Mouse (Mus musculus): ENCODE data around the gene Nxph4.
A peak's percentile ranks its signal among the peaks of the same experiment; 100 is the strongest.

The Nxph4 gene

DNA sequence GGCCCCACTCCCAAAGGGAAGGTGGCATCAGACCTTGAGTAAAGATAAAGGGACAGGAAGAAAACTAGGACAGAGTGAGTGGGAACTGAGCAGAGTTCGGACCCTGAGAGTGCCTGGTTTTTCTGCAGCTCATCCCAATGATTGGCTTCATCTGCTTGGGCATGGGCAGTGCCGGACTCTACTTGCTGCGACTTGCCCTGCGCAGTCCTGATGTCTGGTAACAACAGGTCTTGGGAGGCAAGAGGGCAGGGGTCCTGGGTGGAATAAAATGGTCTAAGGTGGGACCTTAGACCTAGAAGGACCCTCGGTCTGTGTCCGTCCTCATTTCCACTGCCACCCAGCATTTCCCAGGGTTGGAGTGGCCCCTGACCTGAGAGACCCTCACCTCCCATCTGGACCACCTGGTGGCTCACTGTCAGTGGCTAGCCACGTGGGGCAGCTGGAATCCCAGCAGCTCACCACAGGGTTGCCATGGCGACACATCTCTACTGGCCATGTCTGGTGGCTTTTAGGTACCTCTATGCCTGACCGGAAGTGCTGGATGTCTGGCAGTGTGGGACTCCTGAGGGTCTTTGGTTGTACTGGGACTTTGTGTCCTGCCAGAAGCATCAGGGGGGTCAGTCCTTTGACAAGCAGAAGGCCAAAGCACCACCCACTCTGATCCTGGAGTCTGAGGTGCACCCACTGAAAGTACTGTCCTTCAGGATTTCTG lies 18.9 kb downstream of the Nxph4 start:
- DNase-seq (ENCODE audit: low read depth, low spot score), result no peak

- no peak for DNase-seq (ENCODE audit: low read depth, low spot score)
These were observed 19.6 kb downstream of the Nxph4 start, which contains the start of gene Ndufa4l2 for GRCm38 (mm10) chr10:127514764-127515163. Gene Ndufa4l2, plus strand, starts transcription at chr10:127514967.

- DNase-seq (ENCODE audit: low read depth, low spot score), result no peak
These were observed 20.2 kb downstream of the Nxph4 start for GRCm38 (mm10) chr10:127514111-127514698.

- DNase-seq (ENCODE audit: low read depth, low spot score), result peak; percentile 55
These were observed 20.8 kb downstream of the Nxph4 start for GRCm38 (mm10) chr10:127513501-127514091.

GRCm38 (mm10) chr10:127512813-127513212 lies 21.5 kb downstream of the Nxph4 start:
- DNase-seq (ENCODE audit: low read depth, low spot score), result peak; percentile 92

GRCm38 (mm10) chr10:127512307-127512666 lies 22.1 kb downstream of the Nxph4 start:
- no peak for DNase-seq (ENCODE audit: low read depth, low spot score)

DNA sequence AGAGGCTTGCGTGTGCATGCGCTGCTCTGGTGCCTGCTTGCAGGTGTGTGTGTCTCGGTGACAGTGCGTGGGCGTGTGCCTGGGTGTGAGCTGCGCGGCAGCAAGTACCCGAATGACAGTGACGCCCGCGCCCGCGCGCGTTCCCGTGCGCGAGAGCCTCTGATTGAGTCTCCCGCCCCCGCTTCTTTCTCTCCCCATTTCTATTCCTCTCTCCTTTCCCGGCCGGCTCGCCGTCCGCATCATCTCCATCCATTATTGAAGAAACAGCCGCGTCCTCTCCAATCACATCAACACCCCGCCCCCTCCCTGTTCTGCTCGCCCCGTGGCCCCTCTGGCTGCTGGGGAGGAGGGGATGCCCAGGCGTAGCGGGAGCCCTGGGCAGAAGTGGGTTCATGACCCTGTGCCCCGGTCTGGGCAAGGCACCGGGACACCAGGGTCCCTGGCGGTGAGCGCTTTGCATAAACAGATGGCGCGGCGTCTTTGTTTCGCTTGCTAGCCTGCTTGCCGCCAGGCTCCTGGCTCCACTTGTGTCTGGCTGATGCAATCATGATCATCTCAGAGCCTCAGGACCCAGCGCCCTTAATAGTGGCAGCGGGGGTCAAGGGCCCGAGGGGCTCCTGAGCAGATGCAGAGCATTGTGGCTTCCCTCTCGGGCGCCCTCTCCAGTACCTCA lies 22.6 kb downstream of the Nxph4 start:
- peak; percentile 62 for DNase-seq (ENCODE audit: low read depth, low spot score)

- DNase-seq (ENCODE audit: low read depth, low spot score), result no peak
These were observed 23.3 kb downstream of the Nxph4 start for GRCm38 (mm10) chr10:127510895-127511617.

DNA sequence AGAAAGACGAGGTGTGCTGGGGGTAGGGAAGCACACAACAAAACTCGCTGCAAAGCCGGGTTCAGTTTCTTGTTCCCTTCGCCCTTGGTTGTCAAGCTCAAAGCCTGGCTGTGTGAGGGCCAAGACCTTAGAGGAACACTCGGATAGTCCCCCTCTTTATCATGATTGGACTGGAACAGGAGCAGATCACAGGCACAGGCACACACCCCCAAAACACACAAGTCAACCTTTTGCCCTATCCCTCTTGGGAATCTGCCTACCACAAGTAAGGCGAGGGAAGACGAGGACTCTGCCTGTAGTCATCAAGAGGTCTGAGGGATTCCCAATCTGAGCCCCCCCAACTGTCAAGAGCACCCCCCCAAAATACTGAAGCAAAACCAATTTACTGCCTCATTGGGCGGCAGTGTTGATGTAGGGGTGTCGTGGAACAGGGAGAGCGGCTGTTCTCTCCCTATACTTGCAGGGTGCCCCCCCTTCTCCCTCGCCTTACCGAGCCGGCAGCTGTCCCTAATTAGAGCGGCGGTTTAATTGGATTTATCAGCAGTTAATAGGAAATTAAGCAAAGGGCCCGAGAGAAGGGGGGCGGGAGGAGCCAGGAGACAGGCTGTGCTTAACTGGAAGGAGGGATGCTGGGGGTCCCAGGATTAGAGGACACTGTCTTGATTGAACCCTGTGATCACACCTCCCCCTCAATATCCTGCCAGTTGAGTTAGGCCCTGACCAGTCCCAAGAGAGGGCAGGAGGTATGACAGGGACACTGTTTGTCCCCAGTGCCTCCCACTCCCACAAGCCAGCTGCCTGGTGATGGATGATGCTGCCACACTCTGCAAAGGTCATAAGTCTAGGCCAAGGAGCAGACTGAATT lies 24.3 kb downstream of the Nxph4 start:
- DNase-seq (ENCODE audit: low read depth, low spot score), result no peak

DNA sequence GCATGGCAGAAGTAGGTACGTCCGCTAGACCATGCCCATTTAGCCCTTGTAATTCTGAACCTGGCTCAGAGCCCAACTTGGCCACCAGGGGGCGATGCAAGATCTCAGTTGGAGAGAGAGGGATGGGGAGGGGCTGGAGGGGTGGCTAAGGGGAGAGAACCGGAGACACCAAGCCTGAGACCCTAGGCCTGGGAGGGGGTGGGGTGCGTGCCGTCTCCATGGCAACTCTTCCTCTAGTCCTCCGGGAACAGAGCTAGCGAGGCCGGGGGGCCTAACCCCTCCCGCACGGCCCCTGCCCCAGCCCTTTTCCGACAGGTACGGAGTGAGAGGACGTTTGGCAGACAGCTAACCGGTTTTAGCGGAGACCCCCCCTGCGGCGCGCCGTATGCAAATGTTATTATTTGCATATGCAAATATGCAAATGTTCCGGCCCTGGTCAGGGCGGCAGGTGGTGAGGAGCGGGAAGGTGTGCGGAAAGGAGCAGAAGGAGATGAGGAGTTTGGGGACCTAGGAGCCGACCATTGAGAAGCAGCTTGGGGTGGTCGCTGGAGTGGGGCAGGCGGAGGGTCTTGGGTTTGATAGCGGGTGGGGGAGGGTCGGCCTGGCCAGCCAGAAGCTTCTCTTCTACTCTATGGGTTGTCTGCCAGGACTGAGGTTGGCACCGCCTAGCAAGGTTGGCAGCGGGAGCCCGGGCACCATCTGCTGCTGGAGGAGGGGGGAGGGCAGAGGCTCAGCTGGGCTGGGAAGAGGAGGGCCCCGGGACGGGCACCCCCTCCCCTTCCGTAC lies 25.1 kb downstream of the Nxph4 start:
- DNase-seq (ENCODE audit: low read depth, low spot score), result peak; percentile 98

DNA sequence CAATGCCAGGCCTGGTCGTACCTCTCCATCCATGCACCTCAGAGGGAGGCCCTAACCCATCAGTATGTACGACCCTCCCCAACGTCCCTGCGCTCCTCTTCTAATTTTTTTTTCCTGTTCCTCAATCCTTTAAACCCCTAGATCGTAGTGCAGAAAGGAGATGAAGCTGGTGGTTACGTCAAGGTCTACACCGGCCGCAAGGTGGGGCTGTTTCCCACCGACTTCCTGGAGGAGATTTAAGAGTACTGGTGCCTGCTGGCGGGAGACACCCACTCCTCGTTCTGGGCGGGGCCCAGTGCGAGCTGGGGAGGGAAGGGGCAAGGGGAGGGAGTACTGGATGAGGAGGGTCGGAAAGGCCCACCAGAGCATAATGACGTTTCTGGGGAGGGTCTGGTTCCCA lies 26.1 kb downstream of the Nxph4 start:
- peak; percentile 90 for DNase-seq (ENCODE audit: low read depth, low spot score)

DNA sequence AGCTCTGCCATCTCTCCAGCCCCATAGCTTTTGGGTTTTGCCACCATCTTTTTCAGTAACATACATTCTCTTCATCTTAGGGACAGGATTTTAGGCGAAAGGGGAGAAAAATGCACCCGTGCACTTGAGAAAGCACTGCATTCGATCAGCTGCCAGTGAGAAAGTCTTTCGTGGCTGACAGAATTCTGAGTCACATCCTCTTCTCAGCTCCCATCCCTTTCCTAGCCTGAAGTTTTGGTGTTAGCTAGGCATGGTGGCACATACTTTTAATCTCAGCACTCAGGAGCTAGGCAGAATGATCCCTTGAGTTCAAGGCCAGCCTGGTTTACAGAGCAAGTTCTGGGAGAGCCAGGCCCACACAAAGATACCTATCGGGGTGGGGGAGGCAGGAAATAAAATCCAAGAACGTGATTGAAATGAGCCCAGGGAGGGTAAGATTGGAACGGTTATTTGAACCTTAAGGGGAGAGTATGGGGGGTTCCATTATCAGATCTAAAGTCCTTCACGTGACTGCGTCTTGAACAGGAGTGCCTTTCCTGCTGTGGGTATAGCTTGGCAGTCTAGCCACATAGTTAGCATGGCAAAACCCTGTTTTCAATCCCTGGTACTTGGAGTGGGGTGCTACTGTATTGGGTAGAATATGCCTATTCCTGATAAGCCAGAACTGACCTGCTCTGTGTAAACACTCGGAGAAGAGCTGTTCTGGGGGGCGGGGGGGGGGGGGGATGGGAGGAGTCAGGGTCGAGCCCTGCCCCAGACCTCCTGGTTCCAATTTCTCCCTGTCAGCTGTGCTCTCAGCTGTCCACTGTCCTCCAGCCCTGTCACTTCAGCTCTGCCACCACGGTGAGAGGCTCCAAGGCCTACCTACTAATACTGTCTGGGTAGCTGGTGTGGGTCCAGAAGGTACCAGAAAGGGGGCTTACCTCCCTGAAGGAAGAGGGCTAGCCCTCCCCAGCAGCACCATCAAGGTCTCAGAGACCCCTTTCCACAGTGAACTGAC lies 33.2 kb downstream of the Nxph4 start, which contains the start of gene Stac3:
TSS of gene Stac3 (plus strand) at position 793 of the 1,000 bp plus-strand sequence.
- DNase-seq (ENCODE audit: low read depth, low spot score), result no peak

- DNase-seq (ENCODE audit: low read depth, low spot score), result no peak
These were observed 34.3 kb downstream of the Nxph4 start for GRCm38 (mm10) chr10:127500042-127500441.

DNA sequence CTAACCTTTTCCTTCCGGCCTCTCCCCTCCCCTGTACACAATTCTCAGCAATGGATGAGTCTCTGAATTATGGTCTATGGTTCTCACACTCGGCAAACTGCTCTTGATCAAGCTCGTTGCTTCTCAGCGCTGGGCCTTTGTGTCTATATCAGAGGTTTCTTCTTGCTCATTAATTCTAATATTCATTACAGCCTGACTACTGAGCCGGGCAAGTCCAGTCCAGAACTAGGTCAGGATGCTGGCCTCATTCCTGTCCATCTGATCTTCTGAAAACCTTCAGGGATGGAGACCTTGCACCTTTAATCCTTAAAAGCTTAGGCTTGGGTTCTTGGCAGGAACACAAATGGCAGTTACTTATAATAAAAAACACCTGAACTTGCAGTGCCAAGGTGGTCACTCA lies 34.8 kb downstream of the Nxph4 start:
- DNase-seq (ENCODE audit: low read depth, low spot score), result no peak

GRCm38 (mm10) chr10:127496156-127496555 lies 38.2 kb downstream of the Nxph4 start:
- no peak for DNase-seq (ENCODE audit: low read depth, low spot score)

- DNase-seq (ENCODE audit: low read depth, low spot score), result no peak
These were observed 42.2 kb downstream of the Nxph4 start for GRCm38 (mm10) chr10:127492118-127492517.

DNA sequence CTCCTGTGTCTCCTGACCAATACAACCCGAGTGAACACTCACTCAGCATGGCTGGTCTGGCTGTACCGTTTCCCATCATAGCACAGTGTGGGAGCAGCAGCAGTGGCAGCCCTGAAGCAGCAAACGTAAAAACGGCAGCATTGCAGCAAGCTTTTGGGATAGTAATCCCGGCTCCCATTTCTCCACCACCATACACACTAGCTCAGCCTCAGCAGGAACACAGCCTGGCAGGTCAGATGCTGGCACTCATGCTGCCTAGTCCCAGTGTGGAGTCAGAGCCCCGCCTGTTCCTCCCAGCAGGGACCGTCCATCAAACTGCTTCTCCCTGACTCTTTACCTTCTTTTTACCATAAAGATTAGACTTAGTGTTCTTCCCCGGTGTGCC lies 43.2 kb downstream of the Nxph4 start:
- DNase-seq (ENCODE audit: low read depth, low spot score), result no peak
